Mouse (Mus musculus): Measurements from ENCODE around the gene Fcer1g.

Fcer1g gene

DNA sequence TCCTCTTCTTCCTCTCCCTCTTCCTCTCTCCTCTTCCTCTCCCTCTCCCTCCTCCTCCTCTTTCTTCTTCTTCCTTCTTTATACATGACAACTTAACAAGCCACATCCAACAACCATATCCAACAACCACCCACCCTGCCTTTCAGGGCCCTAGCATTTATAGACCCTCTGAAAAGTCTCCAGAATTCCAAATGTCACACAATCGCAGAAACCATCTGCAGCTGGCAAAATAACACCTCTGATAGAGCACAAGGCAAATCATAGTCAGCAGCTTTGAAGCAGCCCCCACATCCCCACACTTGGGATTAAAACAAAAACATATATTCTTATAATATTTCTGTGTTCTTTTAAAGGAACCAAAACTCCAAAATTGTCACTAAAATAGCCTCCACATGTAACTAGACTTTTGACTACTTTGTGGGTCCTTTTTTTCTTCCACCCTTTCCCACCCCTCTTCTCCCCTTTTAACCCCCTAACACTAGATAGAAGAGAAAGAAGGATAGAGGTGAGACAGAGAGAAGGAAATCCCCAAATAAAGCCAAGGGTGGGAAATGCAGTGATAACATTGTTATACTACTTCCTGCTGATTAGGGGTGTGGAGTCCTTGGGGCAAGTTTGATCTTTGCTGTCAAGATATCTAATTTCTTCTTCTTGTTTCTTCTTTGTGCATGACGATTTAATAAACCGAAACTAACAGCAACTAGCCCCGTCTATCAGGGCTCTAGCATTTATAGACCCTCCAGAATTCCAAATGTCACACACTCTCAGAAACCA is 32.0 kb upstream of the Fcer1g start:
- no peak for DNase-seq (ENCODE audit: low read depth)

- peak; percentile 73 for DNase-seq (ENCODE audit: low read depth)
Observed at GRCm38 (mm10) chr1:171263666-171264461, 29.7 kb upstream of the Fcer1g start.

GRCm38 (mm10) chr1:171263185-171263611 is 29.0 kb upstream of the Fcer1g start:
- peak; percentile 91 for DNase-seq (ENCODE audit: low read depth)

- peak; percentile 95 for DNase-seq (ENCODE audit: low read depth)
Observed at GRCm38 (mm10) chr1:171262594-171263130, 28.5 kb upstream of the Fcer1g start.

DNA sequence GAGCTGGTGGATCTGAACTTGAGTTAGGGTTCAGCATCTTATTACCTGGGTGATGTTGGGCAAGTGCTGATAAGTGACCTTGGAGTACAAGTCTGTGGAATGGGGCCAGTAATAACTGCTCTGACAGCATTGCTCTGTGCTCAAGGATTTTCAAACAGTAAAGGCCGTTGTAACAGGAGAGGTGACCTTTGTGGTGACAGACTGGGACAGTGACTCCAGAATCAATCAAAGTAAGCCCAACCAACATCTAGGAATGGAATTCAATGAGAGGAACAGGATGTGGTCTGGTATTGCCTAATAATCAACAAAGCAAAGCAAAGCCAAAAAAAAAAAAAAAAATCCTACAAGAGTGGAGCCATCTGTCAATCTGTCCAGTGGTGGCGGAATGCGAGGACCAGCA is 26.2 kb upstream of the Fcer1g start:
- no peak for DNase-seq (ENCODE audit: low read depth)

DNA sequence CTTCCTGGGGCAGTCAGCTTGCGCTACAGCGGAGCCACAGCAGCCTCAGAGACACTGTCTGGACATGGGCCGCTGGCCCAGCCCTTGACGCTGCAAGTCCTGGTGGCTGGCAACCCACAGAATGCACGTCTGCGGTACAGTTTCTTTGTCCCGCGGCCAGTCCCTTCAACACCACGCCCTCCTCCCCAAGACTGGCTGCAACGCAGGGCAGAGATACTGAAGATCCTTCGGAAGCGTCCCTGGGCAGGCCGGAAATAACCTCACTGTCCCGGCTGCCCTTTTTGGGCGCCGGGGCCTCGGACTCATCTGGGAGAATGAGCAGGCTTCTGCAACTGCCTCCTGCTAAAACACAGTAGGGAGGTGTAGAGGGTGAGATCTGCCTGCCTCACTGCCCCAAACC is 24.8 kb upstream of the Fcer1g start:
- no peak for DNase-seq (ENCODE audit: low read depth)

- no peak for DNase-seq (ENCODE audit: low read depth)
Observed at GRCm38 (mm10) chr1:171257781-171258180, 23.6 kb upstream of the Fcer1g start.

- peak; percentile 91 for DNase-seq (ENCODE audit: low read depth)
Observed at GRCm38 (mm10) chr1:171256937-171257548, 22.9 kb upstream of the Fcer1g start.

DNA sequence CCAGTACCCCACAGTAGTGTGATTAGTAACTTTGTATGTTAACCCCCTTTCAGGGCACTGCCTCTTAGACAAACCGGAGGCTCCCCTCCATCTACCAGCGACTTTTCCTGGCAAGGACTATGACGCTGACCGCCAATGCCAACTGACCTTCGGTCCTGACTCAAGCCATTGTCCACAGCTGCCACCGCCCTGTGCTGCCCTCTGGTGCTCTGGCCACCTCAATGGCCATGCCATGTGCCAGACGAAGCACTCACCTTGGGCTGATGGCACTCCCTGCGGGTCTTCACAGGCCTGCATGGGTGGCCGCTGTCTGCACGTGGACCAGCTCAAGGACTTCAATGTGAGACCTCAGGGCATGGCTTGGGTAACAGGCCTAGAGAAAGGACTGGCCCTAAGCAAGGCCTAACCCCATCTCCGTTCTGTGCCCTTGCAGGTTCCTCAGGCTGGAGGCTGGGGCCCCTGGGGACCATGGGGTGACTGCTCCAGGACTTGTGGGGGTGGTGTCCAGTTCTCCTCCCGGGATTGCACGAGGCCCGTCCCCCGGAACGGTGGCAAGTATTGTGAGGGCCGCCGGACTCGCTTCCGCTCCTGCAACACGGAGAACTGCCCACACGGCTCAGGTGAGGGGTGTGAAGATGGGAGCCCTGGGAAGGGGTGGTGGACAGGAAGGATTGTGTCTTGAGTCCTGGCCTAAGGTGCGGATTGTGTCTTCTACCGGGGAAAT is 22.1 kb upstream of the Fcer1g start:
- no peak for DNase-seq (ENCODE audit: low read depth)

GRCm38 (mm10) chr1:171252415-171252814 is 18.2 kb upstream of the Fcer1g start:
- no peak for DNase-seq (ENCODE audit: low read depth)

GRCm38 (mm10) chr1:171251594-171252324 is 17.6 kb upstream of the Fcer1g start:
- DNase-seq (ENCODE audit: low read depth), result peak; percentile 80

GRCm38 (mm10) chr1:171250680-171251593 is 16.8 kb upstream of the Fcer1g start, which contains the start of gene Ndufs2:
Ndufs2 (minus strand) TSS chr1:171251388.
- DNase-seq (ENCODE audit: low read depth), result peak; percentile 70

GRCm38 (mm10) chr1:171249913-171250600 is 15.9 kb upstream of the Fcer1g start, which contains the start of gene Adamts4:
Adamts4 (plus strand) TSS chr1:171250421.
- DNase-seq (ENCODE audit: low read depth), result peak; percentile 89

GRCm38 (mm10) chr1:171248386-171249226 is 14.4 kb upstream of the Fcer1g start:
- DNase-seq (ENCODE audit: low read depth), result no peak

GRCm38 (mm10) chr1:171247916-171248315 is 13.8 kb upstream of the Fcer1g start:
- no peak for DNase-seq (ENCODE audit: low read depth)

GRCm38 (mm10) chr1:171247453-171247841 is 13.3 kb upstream of the Fcer1g start:
- DNase-seq (ENCODE audit: low read depth), result no peak

DNA sequence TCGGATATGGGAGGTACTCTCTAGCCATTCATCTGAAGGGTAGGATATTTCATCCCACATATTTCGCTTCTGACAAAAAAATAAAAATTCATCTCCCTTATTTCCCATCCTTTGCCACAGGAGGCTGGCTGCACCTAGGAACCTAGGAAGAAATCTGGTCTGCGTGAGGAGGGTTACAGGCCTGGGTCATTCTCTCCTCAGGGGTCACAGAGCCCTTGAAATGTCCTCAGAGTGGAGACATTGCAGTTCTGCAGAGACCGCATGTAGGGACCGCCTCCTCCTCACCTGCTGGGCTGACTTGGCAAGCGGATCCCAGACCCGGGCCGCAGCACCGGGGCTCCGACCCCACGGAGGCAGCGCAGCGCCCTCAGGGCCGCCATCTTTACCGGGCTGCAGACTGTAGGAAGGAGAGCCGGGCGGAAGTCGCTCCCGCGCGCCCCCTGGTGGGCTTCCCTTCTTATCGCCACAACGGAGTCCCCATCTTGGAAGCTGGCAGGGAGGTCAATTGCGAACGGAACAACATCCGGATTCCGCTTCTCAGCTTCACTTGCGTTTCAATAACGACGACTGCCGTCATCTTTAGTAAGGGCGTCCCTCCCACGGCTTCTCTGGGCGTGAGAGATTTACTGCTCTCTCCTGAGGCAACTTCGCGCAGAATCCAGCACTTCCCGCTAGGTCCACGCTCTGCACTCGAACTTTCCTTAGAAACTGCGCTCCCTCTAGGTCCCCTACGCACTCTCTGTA is 12.7 kb upstream of the Fcer1g start:
- peak; percentile 99 for DNase-seq (ENCODE audit: low read depth)

GRCm38 (mm10) chr1:171245353-171245752 is 11.2 kb upstream of the Fcer1g start:
- peak; percentile 41 for DNase-seq (ENCODE audit: low read depth)
